Mouse (Mus musculus): ENCODE measurements around the gene Plcb3.
"Not testable (repeated sequence)": the region's sequence is repeated elsewhere in the genome, so short reads cannot be mapped to it uniquely, and the experiment has no call there.

The Plcb3 gene

GRCm38 (mm10) chr19:6991166-6991565 is 14.9 kb upstream of the Plcb3 start:
- DNase-seq (ENCODE audit: low spot score in 2 of 2), result not testable (repeated sequence)

GRCm38 (mm10) chr19:6990712-6991111 is 14.4 kb upstream of the Plcb3 start:
- DNase-seq (ENCODE audit: low spot score in 2 of 2), result no peak

DNA sequence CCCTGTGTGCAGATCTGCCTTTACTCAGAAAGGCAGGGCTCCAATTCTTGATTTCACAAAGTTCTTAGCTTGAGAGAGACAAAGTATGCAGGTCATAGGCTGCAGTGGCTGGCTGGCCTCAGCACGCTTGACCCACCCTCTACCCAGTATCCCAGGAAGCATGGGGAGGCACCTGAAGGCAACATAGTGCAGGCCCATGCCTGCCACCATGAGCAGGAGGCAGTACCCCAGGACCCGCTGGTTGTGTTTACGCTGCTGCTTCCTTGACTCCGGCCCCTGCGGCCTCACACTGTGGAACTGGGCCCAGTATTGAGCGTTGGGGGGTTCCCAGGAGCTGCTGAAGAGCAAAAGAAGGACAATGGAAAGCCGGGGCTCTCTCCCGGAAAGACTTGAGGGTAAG is 13.0 kb upstream of the Plcb3 start:
- DNase-seq (ENCODE audit: low spot score in 2 of 2), result no peak

GRCm38 (mm10) chr19:6987904-6988285 is 11.6 kb upstream of the Plcb3 start:
- no peak for DNase-seq (ENCODE audit: low spot score in 2 of 2)

DNA sequence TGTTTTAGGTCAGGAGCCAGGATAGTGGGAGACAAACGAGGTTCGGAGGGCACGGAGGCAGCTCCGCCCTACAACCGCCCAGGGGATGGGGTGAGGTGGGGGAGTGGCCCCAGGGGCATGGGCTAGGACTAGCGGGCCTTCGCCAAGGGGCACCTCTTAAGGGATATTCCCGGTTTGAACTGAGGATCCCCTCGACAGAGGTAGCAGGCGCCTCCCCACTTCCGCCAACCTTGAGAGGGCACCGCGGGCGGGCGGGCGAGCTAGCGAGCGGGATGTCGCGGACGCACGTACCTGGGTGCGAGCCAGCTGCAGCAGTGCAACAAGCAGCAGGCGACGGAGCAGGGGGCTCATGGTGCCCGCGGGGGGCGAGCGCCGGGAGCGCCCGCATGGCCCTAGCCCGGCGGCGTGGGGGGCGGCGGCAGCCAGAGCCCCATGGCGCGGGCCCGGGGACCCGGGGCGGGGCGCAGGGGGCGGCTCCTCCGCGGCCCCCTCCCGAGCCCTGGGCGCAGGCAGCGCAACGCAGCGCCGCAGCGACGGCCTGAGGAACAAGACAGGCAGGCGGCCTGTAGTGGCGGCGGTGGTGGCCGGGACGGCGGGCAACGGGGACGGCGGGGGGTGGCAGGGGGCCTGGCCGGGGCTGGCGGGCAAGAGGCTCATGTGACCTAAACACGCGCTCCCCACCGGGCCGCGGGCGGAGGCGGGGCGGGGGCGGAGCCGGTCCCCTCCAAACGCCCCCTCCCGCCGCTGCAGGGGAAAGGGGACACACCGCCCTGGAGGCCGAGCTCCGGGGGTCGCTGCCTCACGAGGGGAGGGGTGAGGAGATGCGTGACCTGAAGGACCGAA is 11.0 kb upstream of the Plcb3 start, which contains the start of gene Vegfb:
Gene Vegfb (minus strand): TSS at position 591 of the 843 bp plus-strand sequence.
- peak in 1 of 2 experiments; percentile 48 for DNase-seq (ENCODE audit: low spot score in 2 of 2)

DNA sequence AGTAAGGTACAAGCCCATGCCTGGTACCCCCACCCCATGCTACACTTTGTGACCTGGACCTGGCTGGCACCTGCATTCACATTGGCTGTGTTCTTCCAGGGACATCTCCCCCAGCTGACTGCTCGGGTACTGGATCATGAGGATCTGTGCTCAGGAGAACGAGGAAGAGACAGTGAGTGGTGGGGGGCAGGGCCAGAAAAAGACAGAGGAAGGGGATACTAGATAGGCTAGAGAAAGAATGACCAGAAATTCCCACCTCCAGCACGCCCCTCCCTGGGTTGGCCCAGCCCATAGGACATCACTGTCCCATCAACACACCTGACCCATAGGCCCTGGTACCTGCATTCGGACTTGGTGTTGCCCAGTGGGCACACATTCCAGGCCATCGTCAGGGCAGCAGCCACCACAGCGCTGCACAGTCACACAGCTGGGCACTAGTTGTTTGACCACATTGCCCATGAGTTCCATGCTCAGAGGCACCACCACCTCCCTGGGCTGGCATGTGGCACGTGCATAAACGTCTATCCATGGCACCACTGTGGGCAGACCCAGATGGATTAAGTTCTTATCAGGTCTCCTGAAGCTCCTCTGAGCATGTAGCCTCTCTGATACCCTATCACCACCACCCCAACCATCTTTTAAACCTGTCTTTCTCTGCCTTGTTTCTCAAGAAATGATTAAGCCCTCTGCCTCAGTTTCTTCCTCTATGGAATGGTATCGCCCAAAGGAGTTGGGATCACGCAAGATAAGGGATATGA is 9.9 kb upstream of the Plcb3 start:
- no peak for DNase-seq (ENCODE audit: low spot score in 2 of 2)

DNA sequence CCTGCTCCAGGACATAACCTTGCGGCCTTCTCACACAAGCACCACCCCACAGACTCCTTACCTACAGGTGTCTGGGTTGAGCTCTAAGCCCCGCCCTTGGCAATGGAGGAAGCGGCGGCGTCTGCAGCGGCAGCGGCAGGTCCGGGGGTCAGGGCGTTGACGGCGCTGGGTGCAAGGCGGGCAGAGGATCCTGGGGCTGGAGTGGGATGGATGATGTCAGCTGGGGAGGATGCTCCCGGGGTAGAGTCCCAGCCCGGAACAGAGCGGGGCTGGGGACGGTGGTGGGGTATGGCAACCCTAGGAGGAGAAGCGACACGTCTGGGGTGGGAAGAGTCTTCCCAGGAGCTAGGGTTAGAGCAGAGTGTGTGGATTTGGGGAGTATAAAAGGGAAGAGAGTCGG is 9.0 kb upstream of the Plcb3 start:
- no peak for DNase-seq (ENCODE audit: low spot score in 2 of 2)

DNA sequence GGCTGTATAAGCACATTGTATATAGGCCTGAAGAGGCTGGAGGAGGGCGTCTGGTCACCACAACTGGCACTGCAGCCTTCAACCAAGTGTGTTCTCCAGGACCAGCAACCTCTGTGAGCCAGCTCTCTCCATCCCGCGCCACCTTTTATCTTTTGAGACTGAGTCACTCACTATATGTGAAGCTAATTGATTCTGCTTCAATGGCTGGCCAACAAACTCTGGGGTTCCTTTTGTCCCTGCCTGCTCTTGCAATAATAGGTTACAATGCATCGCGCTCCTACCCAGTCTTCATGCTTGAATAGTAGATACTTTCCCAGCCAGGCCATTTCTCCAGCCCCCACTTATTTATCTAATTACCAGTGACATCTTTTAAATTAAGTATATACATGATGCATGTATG is 7.4 kb upstream of the Plcb3 start:
- DNase-seq (ENCODE audit: low spot score in 2 of 2), result no peak

DNA sequence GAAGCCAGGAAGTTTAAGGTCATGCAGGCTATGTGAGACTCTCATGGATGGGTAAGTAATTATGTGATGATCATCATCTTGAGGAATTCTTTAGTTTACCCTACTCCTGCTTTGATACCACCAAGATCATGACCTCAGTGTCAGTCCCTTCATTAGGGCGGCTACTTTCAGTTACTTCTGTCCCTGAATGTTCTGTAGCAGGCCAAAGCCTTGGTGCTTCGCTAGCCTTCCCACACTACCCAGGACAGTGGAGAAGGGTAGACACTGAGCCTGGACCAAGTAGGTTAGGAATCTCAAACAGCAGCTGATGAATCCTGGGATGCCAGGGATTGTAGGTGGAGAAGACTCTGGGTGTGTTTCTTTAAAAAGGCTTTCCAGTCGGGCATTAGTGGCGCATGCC is 5.2 kb upstream of the Plcb3 start:
- DNase-seq (ENCODE audit: low spot score in 2 of 2), result no peak

- DNase-seq (ENCODE audit: low spot score in 2 of 2), result peak; percentile 94 to 98
Measured at GRCm38 (mm10) chr19:6980381-6981093, 4.3 kb upstream of the Plcb3 start, which contains the start of gene Fkbp2. Gene Fkbp2 (minus strand): TSS chr19:6980501.

DNA sequence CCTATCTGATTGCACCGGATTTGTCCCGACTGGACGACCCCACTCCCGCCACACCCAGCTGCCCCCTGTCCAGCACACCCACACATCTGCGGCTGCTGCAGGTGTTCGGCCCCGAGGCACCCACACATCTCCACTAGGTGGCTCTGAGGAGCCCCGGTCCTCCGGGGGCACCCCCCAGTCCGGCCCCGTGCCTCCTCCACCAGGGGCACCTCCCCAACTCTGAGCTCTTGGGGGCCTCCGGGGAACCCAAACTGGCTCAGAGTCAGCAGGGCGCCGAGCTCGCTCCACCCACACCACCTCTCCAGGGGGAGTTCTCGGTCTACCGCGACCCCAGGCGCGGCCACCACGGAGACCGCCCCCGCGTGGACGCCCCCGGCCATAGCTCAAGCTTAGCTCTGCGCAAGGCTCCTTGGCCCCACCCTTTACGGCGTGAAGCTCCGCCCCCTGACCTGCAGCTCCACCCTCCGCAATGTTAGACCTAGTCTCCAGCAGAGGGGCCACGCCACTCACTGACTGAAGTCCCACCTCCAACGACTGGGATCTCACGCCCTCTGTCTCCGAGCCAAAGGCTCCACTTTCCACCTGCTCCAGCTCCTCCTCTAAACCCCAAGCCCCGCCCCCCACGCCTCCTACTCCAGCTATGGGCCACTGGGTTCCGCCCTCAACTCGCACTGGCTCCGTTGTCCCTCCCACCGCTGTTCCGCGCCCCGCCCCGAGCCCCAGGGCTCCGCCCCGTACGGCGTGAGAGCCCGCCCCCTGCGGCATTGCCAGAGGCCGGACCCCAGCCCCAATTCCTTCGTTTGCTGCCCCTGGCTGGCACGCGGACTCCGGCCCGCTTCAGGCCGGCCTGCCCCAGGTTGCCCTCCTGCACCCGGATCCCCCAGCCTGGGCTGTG is 3.5 kb upstream of the Plcb3 start:
- peak; percentile 99 for DNase-seq (ENCODE audit: low spot score in 2 of 2)

DNA sequence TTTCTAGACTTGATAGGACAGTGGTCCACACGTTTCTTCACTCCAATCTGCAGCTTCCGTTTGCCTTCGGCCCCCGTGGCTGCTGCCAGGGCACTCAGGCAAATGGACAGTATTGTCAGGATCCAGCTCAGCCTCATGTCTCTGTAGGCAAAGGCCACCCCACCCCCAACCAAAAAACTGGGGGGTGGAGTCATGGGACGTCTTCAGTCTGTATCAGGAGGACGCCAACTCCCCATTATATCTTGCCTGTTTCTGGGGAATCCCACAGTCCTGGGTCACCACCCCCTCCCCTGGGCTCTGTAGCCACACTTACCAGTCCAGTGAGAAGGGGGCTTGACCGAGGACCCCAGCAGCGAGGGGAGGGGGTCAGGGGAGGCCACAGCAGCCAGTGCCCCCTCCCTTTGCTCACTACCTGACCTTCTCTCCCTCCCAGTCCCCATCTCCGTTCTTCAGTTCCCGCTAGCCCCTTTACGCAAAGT is 2.8 kb upstream of the Plcb3 start:
- DNase-seq (ENCODE audit: low spot score in 2 of 2), result no peak

GRCm38 (mm10) chr19:6978639-6978974 is 2.3 kb upstream of the Plcb3 start:
- DNase-seq (ENCODE audit: low spot score in 2 of 2), result no peak

DNA sequence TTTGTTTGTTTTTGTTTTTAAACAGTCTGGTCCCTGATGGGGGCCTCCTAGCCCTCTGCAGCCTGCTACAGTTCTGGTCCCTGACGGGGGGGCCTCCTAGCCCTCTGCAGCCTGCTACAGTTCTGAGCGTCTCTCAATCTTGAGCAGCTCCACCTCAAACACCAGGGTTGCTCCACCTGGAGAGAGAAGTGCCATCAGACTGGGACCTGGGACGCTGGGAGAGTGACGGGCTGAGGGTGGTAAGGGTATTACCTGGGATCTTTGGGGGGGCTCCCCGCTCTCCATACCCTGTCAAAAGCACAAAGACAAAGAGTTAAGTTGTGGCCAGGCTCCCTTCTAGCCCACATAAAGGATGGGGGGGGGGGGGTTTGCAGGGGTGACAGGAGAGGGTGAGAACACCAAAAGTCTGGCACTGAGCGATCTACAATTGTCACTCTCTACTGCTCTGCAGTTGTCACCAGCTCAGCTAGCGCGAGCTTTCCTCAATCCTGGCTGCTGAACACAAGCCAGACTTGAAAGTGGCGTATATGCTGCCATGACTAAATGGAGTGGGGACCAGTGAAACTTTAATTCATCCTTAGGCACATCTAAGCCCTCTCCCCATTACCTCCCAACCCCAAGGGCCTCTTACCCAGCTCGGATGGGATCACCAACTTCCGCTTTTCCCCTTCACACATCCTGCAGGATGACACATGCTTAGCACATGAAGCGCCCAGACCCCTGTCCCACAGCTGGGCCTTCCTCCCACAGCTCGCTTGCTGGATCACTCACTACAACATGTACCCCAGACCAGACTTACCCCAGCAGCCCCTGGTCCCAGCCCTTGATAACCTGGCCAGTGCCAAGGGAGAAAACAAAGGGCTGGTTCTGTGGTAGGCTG is 1.7 kb upstream of the Plcb3 start:
- no peak for DNase-seq (ENCODE audit: low spot score in 2 of 2)

GRCm38 (mm10) chr19:6974211-6975205 is 1.8 kb downstream of the Plcb3 start, which contains the start of gene Ppp1r14b:
Gene Ppp1r14b (plus strand): TSS chr19:6974968.
- DNase-seq (ENCODE audit: low spot score in 2 of 2), result peak; percentile 53 to 69

DNA sequence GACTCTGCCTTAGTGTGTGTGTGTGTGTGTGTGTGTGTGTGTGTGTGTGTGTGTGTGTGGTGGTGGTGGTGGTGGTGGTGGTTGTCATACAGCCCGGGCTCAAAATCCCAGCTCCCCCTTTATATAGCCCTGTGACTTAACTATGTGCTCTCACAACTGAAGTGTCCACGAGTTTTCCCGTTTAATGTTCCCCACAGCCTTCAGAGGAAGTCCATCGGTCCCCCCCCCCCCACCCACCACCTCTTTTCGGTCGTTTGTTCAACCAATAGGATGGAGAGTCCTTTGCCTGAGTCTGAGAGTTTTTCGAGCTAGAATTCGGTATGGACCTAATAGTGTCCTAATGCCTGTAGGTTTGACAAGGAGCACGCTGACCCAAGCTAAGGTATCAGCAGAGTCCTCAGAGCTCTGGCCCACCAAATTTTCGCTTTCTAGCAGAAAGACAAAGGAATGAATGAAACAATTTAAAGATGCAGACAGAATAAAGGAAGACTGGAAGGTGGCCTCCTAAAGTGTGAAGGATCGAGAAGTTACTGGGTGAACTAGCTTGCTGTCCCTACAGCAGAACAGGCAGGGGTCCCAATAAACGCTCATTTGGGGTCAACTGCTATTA is 2.6 kb downstream of the Plcb3 start:
- no peak for DNase-seq (ENCODE audit: low spot score in 2 of 2)

DNA sequence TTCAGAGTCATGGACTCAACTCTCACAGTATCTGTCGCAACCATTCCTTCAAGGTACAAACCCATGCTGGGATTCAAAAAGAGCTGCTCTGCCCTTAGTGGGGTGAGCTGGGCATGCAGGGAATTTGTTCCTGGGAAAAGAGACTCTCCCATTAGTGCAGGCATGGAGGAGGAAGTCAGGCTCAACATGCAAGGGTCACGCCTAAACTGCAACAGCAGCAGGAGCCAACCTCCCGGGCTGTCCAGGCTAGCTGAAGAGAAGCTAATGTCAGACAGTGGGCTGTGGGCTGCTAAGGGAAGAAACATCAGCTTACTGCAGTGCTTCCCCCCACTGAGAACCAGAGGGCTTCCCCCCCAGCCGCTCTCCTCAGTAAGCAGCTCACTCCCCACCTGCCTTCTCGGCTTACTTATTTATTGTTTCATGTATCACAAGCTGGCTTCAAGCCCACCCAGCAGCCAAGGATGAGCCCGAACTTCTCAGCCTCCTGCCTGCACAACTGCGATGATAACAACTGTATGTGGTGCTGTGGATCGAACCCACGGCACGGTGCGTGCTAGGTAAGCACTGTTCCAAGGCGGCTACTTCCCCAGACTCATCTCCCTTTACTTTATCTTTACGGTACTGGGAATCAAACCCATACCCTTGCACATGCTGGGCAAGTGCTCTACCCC is 3.9 kb downstream of the Plcb3 start:
- no peak for DNase-seq (ENCODE audit: low spot score in 2 of 2)

- no peak for DNase-seq (ENCODE audit: low spot score in 2 of 2)
Measured at GRCm38 (mm10) chr19:6971644-6972043, 4.6 kb downstream of the Plcb3 start.

Data from spleen, postnatal 14 days (tissue).